Mouse (Mus musculus) cerebellum, adult 11 months (tissue): Measurements from ENCODE around the gene Gne.

Source experiments
- DNase-seq: peaks from one replicate; pipeline ENCODE4 v3.0.0; 2022

The Gne gene

GRCm38 (mm10) chr4:44083945-44084344, at the start of gene Gne:
Gene Gne (minus strand): TSS chr4:44084177.
- DNase-seq: no peak

- DNase-seq: no peak
Observed at GRCm38 (mm10) chr4:44126805-44127204, 42.8 kb upstream of the Gne start.

GRCm38 (mm10) chr4:44119410-44120201, 35.6 kb upstream of the Gne start:
- DNase-seq: peak; percentile 5

GRCm38 (mm10) chr4:44115046-44115445, 31.1 kb upstream of the Gne start:
- no peak for DNase-seq

GRCm38 (mm10) chr4:44113393-44114138, 29.6 kb upstream of the Gne start:
- DNase-seq: no peak

- no peak for DNase-seq
Observed at GRCm38 (mm10) chr4:44112741-44113140, 28.8 kb upstream of the Gne start.

GRCm38 (mm10) chr4:44110771-44111170, 26.8 kb upstream of the Gne start:
- DNase-seq: no peak

GRCm38 (mm10) chr4:44108297-44108696, 24.3 kb upstream of the Gne start:
- no peak for DNase-seq

GRCm38 (mm10) chr4:44107339-44107738, 23.4 kb upstream of the Gne start:
- DNase-seq: no peak

- DNase-seq: no peak
Observed at GRCm38 (mm10) chr4:44106297-44106821, 22.4 kb upstream of the Gne start.

GRCm38 (mm10) chr4:44104195-44104917, 20.4 kb upstream of the Gne start:
- DNase-seq: no peak

GRCm38 (mm10) chr4:44103620-44104019, 19.6 kb upstream of the Gne start:
- DNase-seq: no peak

GRCm38 (mm10) chr4:44097576-44098335, 13.8 kb upstream of the Gne start:
- no peak for DNase-seq

- no peak for DNase-seq
Observed at GRCm38 (mm10) chr4:44094475-44094874, 10.5 kb upstream of the Gne start.

GRCm38 (mm10) chr4:44092359-44092758, 8.4 kb upstream of the Gne start:
- no peak for DNase-seq

- DNase-seq: no peak
Observed at GRCm38 (mm10) chr4:44085566-44085965, 1.6 kb upstream of the Gne start.

- no peak for DNase-seq
Observed at GRCm38 (mm10) chr4:44084602-44085325, 787 bp upstream of the Gne start.

- DNase-seq: no peak
Observed at GRCm38 (mm10) chr4:44078358-44078933, 5.5 kb downstream of the Gne start.

- DNase-seq: no peak
Observed at GRCm38 (mm10) chr4:44074422-44074821, 9.6 kb downstream of the Gne start.

- no peak for DNase-seq
Observed at GRCm38 (mm10) chr4:44073799-44074198, 10.2 kb downstream of the Gne start.

- DNase-seq: no peak
Observed at GRCm38 (mm10) chr4:44072873-44073441, 11.0 kb downstream of the Gne start.
